Mouse (Mus musculus) A20 (cell line): Measurements from ENCODE around the gene Zfp628.

ENCODE experiments used
- DNase-seq: peaks from one replicate; pipeline ENCODE4 v3.0.0-alpha.2; 2011; ENCODE audit warnings: low read depth, low spot score

Zfp628 gene

DNA sequence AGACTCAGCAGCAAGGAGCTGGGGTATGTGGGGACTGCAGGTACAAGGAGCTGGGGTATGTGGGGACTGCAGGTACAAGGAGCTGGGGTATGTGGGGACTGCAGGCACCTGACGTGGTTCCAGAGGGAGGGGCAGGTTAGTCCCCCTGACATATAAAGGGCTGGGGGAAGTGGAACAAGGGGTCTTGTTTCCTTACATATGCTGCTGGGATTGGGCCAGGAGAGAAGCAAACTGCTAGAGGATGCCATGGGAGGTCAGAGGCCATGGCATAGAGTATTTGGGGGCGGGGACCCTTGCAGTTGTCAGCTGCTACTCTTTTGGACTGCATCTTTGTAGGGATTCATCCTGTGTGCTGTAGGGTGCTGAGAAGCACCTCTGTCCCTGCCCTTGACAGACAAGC lies 2.5 kb downstream of the Zfp628 start:
- no peak for DNase-seq

DNA sequence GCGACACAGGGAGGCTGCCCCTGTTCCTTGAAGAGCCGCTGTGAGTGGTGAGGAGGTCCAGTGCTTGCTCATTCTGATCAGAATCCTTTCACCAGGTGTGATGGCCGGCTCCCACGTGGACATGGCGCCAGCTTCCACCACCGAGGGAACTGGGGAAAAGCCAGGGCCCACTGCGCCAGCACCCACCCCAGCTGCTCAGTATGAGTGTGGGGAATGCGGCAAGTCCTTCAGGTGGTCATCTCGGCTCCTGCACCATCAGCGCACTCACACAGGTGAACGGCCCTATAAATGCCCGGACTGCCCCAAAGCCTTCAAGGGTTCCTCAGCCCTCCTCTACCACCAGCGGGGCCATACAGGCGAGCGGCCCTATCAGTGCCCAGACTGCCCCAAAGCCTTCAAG lies 3.7 kb downstream of the Zfp628 start:
- DNase-seq, result no peak

DNA sequence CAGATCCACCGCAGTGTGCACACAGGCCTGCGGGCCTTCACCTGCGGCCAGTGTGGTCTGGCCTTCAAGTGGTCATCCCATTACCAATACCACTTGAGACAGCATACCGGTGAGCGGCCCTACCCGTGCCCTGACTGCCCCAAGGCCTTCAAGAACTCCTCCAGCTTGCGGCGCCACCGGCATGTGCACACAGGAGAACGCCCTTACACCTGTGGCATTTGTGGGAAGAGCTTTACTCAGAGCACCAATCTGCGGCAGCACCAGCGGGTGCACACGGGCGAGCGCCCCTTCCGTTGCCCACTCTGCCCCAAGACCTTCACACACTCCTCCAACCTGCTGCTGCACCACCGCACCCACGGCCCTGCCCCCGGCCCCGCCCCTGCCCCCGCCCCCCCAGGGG lies 4.1 kb downstream of the Zfp628 start:
- no peak for DNase-seq

GRCm38 (mm10) chr7:4919971-4920370 lies 5.0 kb downstream of the Zfp628 start:
- no peak for DNase-seq

DNA sequence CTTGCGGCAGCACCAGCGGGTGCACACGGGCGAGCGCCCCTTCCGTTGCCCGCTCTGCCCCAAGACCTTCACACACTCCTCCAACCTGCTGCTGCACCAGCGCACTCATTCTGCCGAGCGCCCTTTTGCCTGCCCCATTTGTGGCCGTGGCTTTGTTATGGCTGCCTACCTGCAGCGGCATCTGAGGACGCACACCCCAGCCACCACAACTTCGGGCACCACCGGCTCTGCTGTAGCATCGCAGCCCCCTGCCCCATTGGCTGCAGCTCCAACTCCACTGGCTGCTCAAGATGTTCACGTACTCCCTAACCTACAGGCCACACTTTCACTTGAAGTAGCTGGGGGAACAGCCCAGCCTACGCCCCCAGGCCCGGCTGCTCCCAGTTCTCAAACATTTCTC lies 5.5 kb downstream of the Zfp628 start:
- DNase-seq, result no peak

DNA sequence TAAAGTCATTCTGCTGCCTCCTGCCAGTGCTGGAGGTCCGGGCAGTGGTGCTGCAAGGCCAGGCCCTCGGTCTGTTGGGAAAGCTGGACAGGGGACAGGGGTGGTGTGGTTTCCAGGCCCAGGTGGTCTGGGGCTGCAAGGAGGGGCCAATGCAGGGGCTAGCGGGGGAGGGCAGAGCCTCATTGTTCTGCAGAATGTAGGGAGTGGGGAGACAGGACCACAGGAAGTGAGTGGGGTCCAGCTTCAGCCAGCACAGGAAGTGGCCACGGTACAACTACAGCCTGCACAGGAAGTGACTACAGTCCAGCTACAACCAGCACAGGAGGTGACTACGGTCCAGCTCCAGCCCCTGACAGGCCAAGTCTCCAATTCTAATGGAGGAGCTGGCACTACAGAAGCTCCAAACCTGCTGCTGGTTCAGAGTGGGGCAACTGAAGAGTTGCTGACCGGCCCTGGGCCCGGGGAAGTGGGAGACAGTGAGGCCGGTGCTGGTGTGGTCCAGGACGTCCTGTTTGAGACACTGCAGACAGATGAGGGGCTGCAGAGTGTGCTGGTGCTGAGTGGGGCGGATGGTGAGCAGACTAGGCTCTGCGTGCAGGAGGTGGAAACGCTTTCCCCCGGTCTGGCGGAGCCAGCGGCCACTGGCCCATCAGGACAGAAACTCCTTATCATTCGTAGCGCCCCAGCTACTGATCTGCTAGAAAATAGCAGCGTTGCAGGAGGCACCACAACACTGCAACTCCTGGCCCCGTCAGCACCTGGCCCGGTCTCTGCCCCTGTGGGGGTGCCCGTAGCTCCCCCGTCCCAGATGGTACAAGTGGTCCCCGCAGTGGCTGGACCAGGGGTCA lies 6.2 kb downstream of the Zfp628 start:
- DNase-seq, result no peak

DNA sequence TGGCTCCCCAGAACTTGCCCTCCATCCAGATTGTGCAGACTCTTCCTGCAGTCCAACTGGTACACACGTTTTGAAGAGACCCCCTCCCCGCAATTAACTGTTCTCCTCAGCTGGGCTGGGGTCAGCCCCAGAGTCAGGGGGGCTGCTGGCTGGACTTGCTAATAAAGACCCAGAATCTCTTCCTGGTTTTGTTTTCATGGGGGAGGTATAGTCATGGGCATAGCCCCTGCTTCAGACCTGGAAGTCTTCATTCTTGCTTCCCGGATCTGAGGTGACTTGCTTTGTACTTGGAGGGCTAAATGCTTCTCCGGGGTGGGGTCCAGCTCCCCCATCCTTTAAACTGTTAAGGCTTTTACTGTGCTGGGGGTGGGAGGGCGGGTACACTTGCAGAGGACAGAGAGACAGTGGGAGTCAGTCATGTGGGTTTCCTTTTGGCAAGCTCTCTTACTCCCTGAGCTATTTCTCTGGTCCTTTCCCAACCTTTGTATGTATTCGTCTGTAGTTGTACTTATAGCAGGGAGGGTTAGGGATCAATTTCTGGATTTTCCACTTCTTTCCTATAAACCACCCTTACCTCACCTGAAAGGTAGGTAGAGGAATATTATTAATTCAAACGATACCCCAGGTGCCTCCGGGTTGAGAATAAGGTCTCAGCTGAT lies 6.9 kb downstream of the Zfp628 start, which contains the start of gene Nat14:
Gene Nat14 (plus strand): TSS at position 205 of the 659 bp plus-strand sequence.
- DNase-seq, result no peak

- DNase-seq, result no peak
Measured at GRCm38 (mm10) chr7:4922508-4922907, 7.5 kb downstream of the Zfp628 start.

DNA sequence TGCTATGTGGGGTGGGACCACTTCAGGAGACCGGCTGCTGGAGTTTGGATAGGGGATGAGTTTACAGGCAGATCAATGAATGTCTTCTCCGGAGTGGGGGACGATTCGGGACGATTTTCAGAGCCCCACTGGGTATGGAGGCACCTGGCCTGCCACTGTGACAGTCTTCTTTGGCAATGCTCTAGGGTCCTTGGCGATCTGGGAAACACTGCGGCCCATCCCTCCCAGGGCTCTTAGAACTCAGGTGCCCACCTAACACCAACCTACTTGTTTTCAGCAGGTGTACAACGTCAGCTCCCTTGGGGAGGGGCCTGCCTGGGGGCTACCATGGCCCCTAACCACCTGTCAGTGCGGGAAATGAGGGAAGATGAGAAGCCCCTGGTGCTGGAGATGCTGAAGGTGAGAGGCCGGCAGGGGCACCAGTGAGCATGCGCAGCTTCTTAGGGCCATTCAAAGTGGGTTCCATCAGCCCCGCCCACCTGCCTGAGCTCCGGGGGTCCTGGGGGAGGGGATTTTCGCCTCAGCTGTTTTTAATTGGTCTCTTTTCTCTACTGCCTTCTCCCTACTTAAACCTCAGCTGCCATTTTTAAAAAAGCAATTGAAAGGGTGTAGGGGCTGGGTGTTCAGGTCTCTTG lies 8.0 kb downstream of the Zfp628 start:
- DNase-seq, result no peak

GRCm38 (mm10) chr7:4923586-4924364 lies 8.8 kb downstream of the Zfp628 start:
- DNase-seq, result no peak

GRCm38 (mm10) chr7:4924483-4924882 lies 9.5 kb downstream of the Zfp628 start:
- DNase-seq, result no peak

DNA sequence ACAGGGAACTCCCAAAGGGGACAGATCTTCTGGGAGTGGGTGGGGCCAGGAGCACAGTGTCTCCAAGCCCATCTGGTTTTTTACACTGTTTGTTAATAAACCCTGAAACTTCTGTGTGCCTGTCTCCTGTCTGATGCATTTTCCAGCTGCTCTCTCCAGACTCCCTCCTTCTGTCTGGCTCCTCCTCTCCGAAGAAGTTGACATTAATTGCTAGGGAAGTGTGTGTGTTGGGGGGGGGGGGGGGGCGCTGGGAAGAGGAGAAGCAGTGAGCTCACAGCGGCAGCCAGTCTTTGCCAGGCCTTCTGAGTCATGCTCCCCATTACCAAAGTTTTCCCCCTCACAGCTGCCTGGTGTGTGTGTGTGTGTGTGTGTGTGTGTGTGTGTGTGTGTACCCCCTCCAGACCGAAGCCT lies 9.9 kb downstream of the Zfp628 start:
- no peak for DNase-seq

DNA sequence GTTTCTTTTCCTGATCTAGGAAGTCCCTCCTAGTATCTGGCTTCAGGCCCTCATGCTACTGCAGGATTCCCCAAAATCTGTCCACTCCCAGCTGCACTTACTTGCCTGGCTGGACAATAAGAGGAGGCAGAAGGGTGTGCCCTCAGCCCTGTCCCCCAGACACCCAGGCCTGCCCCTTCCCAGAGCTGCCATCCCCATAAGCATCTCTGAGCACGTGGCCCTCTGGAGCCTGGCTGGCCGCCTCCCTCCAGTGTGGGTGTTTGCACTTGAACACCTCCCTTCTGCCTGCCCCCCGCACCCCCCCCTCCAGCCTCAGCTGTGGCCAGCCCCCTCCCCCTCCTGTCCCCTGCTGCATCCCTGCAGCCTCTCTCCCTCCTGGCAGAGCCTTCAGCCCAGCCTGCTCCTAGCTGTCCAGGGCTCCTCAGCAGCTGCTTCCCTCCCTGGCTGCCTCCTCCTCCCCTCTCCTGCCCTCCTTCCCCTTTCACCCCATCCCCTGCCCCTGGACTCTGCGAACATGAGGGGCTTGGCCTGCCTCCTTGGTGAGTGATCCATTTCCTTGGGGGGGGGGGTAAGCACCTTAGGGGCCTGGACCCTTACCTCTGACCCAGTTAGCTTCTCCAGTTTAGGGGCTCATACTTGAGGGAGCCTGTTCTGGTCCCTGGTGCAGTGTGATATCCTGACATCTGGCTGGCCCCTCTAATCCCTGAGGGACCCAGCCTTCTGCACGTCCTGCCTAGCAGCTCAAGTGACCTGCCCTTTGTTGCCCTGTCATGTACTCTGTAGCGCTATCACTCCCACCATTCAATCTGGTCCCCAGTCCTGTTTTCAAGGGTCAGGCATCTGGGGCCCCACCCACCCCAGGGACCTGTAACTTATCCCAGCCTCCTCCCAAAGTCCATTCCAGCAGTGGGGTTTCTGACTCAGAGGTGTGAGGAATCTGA lies 10.7 kb downstream of the Zfp628 start, which contains the start of gene Ssc5d:
Gene Ssc5d (plus strand): TSS at position 345 of the 941 bp plus-strand sequence.
- DNase-seq, result no peak

DNA sequence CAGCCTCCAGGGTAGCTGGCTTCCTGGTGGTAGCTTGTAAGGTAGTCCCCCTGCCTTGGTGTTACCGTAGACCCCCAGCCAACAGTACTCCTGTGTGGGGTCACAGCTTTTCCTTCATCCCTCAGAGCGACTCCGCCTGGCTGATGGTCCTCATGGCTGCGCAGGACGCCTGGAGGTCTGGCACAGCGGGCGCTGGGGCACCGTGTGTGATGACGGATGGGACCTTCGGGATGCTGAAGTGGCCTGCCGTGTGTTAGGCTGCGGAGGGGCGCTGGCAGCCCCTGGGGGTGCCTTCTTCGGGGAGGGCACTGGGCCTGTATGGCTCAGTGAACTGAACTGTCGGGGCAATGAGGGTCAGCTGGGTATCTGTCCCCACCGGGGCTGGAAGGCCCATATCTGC lies 11.8 kb downstream of the Zfp628 start:
- no peak for DNase-seq

GRCm38 (mm10) chr7:4927711-4928110 lies 12.7 kb downstream of the Zfp628 start:
- no peak for DNase-seq

DNA sequence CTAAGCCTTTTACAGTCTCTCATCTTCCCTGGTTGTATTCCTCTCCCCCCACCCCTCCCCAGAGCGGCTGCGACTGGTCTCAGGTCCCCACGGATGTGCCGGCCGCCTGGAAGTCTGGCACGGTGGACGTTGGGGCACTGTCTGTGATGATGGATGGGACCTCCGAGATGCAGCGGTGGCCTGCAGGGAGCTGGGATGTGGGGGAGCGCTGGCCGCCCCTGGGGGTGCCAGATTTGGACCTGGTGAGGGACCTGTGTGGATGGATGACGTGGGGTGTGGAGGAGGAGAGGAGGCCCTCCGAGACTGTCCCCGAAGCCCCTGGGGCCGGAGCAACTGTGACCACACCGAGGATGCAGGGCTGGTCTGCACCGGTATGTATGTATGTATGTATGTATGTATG lies 13.3 kb downstream of the Zfp628 start:
- no peak for DNase-seq

DNA sequence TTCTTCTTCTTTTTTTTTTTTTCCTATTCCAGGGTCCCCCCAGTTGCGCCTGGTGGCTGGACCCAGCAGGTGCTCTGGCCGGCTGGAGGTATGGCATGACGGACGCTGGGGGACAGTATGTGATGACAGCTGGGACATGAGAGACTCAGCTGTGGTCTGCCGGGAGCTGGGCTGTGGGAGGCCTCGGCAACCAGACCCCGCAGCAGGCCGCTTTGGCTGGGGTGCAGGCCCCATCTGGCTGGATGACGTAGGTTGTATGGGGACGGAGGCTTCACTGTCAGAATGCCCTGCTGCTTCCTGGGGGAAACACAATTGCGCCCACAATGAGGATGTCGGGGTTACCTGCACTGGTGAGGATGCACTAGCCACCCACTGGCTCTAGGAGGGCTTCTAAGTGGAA lies 18.1 kb downstream of the Zfp628 start:
- no peak for DNase-seq

- DNase-seq, result no peak
Measured at GRCm38 (mm10) chr7:4934160-4934914, 19.3 kb downstream of the Zfp628 start.

DNA sequence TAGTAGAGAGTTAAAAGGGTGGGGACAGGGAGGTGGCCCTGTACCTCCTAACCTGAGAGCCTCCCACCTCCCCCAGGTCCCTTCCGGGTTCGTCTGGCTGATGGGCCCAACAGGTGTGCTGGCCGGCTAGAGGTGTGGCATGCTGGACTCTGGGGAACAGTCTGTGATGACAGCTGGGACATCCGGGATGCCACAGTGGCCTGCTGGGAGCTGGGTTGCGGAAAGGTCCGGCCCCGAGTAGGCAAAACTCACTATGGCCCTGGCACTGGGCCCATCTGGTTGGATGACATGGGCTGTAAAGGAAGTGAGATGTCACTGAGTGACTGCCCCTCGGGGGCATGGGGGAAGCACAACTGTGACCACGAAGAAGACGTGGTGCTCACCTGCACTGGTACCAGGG lies 21.8 kb downstream of the Zfp628 start:
- no peak for DNase-seq

- no peak for DNase-seq
Measured at GRCm38 (mm10) chr7:4937392-4937791, 22.4 kb downstream of the Zfp628 start.
